Mouse (Mus musculus): ENCODE results near the gene Akirin1. TPM values are rescaled to one million over a fixed set of nuclear protein-coding genes. Genes with fewer than 3 reads are reported as not detected.

The Akirin1 gene
- total RNA-seq, 1 experiment from 2014 or later, result 59.0 TPM

DNA sequence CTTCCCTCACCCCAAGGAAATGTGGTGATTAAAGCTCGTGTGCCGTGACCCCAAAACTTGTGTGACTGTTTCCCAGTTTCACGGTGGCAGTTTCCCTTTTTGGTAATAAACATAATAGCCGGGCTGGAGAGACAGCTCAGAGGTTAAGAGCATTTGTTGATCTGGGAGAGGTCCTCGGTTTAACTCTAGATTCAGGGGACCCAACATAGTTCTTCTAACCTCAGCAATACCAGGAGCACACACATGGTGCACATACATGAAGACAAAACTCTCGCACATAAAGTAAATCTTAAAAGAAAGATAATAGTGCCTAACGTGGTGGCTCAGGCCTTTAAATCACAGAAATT, 31.7 kb downstream of the Akirin1 start:
- no peak for DNase-seq

DNA sequence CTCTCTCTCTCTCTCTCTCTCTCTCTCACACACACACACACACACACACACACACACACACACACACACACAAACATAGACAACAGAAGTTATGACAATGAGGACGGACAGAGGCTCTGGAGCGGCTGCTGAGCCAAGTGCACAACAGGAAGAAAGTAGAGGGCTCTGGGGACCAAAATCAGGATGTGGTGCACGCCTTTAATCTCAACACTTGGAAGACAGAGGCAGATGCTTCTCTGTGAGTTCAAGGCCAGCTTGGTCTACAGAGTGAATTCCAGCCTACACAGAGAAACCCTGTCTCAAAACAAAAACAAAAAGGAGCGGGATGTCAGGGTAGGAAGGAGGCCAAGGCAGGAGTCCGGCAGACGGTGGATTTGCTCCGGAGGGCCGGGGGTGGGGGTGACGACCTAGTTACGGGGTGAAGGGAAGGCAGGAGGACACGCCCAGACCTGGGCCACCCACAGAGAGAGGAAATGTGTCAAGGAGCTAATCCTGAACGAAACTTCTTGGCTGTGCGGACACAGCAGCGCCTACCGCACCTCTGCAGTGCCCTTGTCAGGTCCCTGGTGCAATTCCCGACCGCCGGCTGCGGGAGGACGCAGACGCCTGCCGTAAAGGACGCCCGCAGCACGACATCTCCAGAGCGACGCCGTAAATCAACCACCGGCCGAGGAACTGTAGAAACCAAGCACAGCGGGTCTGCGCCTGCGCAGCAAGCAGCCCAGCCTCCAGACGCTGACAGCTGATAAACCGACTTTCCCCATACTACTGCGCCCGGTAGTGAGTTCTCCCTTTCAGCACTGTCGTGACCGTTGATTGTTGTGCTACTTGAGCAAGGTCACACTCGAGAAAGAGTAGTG, 32.3 kb downstream of the Akirin1 start, which contains the start of gene Ndufs5:
Gene Ndufs5, minus strand, starts transcription at position 629 of the 860 bp plus-strand sequence.
- peak; percentile 96 for DNase-seq

- no peak for DNase-seq
Measured at GRCm38 (mm10) chr4:123712431-123712830, 37.7 kb downstream of the Akirin1 start.

GRCm38 (mm10) chr4:123707340-123707739, 42.8 kb downstream of the Akirin1 start:
- no peak for DNase-seq

DNA sequence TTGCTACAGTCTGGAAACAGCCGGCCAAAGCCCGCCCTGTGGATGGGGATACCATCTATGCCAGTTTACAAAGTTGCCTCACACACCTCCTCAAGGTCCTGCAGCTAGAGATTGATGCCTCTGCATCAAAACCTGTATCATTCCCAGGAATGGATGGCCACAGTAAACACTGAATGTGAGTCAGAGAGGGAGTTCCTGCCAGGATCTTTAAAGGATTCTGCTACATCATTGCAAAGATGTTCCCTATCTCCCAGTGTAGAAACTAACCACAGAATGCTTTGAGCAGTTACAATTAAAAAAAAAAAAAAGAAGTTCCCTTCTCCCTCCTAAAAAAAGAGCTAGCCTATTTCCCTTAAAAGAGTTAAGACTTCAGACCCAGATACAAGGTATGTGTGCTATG, 44.8 kb downstream of the Akirin1 start:
- no peak for DNase-seq

GRCm38 (mm10) chr4:123693384-123693783, 56.8 kb downstream of the Akirin1 start:
- DNase-seq, result no peak

DNA sequence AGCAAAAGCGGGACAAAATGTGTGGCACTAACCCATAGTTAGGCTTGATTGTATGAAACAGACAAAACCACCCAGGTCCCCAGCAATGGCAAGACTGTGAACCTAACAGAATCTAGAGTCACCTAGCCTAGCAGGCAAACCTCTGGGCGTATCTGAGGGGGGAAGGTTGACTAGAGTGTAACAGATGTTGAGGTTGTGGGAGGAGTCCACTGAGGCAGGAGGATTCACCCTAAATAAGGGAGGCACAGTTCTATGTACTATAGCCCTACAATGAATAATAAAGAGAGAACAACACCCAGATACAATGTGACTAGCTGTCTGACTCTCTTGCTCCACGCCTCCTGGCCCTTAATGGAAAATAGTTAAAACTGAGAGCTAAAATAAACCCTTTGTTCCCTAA, 58.1 kb downstream of the Akirin1 start:
- DNase-seq, result no peak

GRCm38 (mm10) chr4:123690311-123690710, 59.8 kb downstream of the Akirin1 start:
- peak; percentile 69 for DNase-seq

- DNase-seq, result peak; percentile 64
Measured at GRCm38 (mm10) chr4:123687025-123687781, 62.9 kb downstream of the Akirin1 start.

DNA sequence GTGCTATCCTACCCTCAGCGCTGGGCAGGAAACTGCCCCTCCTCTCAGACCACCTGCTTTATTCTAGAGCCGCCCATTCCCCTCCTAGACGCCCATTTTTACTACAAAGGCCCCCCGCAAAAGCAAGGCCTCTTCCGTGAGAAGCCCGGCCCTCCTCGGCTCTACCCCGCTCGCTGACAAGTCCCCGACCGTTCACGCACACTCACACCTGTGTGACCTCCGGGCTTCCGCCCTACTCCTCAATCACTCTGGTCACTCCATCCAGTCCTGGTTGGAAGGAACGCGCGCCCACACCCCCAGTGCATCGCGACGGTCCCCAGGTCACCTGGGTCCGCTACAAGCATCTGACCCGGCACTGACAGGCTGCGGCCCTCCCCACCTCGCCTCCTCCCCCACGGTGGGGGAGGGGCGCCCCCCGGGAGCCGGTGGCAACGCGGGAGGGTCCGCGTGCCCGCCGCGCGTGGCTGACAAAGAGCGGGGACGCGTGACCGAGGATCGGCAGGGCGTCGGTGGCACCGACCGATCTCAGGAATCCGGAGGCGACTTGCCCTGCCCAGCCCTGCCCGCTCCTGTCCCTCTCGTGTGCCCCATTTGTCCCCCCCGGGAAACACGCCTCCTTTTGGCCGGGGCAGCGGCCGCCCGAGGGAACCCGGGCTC, 63.6 kb downstream of the Akirin1 start:
- peak; percentile 38 for DNase-seq

DNA sequence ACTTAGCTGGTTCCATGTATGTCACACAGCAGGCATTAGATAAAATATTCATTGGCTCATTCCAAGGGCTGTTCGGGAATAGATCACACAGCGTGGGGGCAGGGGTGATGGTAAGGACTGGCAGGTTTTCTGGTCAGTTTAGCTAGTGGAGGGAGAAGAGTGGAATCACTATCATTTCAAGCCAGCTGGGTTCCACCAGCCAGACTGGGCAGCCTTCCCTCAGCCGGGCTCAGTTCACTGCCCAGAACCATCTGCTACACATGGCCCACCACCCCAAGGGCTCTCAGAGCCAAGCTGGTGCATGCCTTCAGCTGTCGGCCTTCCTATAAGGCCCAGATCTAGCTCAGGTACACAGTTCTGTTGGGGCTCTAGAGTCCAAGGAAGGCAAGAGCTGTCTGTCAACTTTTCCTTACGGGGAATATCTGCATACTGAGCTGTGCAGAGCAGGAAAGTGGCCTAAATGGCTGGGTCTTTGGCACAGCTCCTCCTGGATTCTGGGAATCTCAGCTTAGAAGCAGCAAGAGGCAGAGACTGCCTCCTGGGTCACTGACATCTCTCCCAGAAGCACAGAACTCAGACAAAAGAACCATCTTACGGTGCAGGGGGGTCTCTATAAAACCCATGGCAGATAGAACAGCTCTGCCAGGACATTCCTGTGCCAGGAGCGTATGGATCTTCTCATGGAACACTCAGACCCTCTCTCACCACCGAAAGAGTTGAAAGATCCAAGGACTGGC, 64.5 kb downstream of the Akirin1 start:
- DNase-seq, result peak; percentile 8

GRCm38 (mm10) chr4:123685046-123685445, 65.1 kb downstream of the Akirin1 start:
- DNase-seq, result no peak

Other genes starting within 250 kb of the Akirin1 start
- gene Macf1, start 66.0 kb downstream of the Akirin1 start, total RNA-seq (2021), result 187 and 192 TPM in 2 replicates
- gene Ndufs5, start 32.1 kb downstream of the Akirin1 start, total RNA-seq (2021), result 222 and 237 TPM in 2 replicates
- gene Rhbdl2, start 37.5 kb upstream of the Akirin1 start, total RNA-seq (2021), result 0.71 and 1.1 TPM in 2 replicates
- gene 4933427I04Rik, start 109.3 kb upstream of the Akirin1 start, total RNA-seq (2021), result not detected in 2 replicates
- gene Mycbp, start 154.5 kb upstream of the Akirin1 start, total RNA-seq (2021), result 43.3 and 49.4 TPM in 2 replicates
- gene Rragc, start 167.1 kb upstream of the Akirin1 start, total RNA-seq (2021), result 72.6 and 83.4 TPM in 2 replicates
- gene 4930535I16Rik, start 167.7 kb upstream of the Akirin1 start, total RNA-seq (2021), result not detected in 2 replicates

Data from adrenal gland, postnatal 25 days (tissue).